Mouse (Mus musculus) C2C12 (cell line): Measurements from ENCODE around the gene Hmbs.

Experiments
- CEBPB ChIP-seq: IDR thresholded peaks from one replicate; pipeline ENCODE4 v1.6.1; 2011; ENCODE audit warnings: low read depth, mild to moderate bottlenecking, control low read depth, moderate library complexity
- CTCF ChIP-seq: IDR thresholded peaks from one replicate; pipeline ENCODE4 v1.5.1; 2011; ENCODE audit not compliant: control insufficient read depth, insufficient read depth, insufficient read length
- MAX ChIP-seq: IDR thresholded peaks from one replicate; pipeline ENCODE4 v1.6.1; 2011; ENCODE audit warnings: mild to moderate bottlenecking, control low read depth
- MYOD1 ChIP-seq: IDR thresholded peaks from one replicate; pipeline ENCODE4 v1.6.1; 2011; ENCODE audit warnings: low read depth; ENCODE audit not compliant: control insufficient read depth, insufficient read length
- USF1 ChIP-seq: IDR thresholded peaks from one replicate; pipeline ENCODE4 v1.6.1; 2011; ENCODE audit warnings: low read depth, mild to moderate bottlenecking, control low read depth, moderate library complexity

GRCm38 (mm10) chr9:44376141-44376540 is 32.1 kb upstream of the Hmbs start:
- TF ChIP-seq CTCF (no peak), MAX (no peak), CEBPB (no peak), USF1 (no peak), MYOD1 (no peak)
